Comparison of ENCODE assay signal across 15 mouse cellular contexts in the genomic region with DNA sequence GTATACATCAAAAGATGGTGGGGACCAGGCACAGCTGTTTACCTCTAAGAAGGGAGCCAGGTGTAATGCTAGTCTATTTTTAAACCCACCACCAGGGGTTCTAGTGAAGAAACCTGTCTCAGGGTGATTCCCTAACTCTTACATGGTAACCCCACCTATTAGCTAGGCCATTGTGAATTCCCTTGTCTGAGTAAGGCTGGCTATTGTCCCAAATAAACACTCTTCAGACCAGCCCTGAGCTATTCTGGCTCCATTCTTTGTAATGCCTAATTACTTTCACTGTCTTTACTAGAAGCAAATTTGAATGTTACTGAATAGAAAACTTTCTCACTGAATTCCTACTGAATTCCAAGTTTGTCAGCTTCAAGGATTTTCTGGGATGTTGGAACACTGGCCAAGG.
"Had no signal": no experiment of that assay in that cellular context is flagged by ENCODE, and none has a peak within 500 bp of the region (broad histone marks: within the 10 kb centered on the region; RNA-seq: fewer than 3 reads in every experiment).

No protein-coding gene starts in this region.

- DNase-seq: kidney, adult 2 months; kidney, postnatal 25 days; layer of hippocampus, postnatal 36 days; liver, embryonic 13.5 days; lung, adult 2 months; lung, postnatal 14 days; thymus, postnatal 36 days had no signal

- H3K4me3 ChIP-seq: left cerebral cortex, adult 2 months; liver, embryonic 13.5 days; midbrain, embryonic 12.5 days; midbrain, embryonic 15.5 days; myocyte; neural tube, embryonic 13.5 days had no signal

- H3K9ac ChIP-seq: liver, embryonic 13.5 days; midbrain, embryonic 12.5 days; midbrain, embryonic 15.5 days; neural tube, embryonic 13.5 days had no signal

- H3K9me3 ChIP-seq: liver, embryonic 13.5 days; midbrain, embryonic 12.5 days; midbrain, embryonic 15.5 days; neural tube, embryonic 13.5 days had no signal

- H3K27me3 ChIP-seq: liver, embryonic 13.5 days; midbrain, embryonic 12.5 days; midbrain, embryonic 15.5 days; neural tube, embryonic 13.5 days had no signal

- H3K36me3 ChIP-seq: liver, embryonic 13.5 days; midbrain, embryonic 12.5 days; midbrain, embryonic 15.5 days; neural tube, embryonic 13.5 days had no signal

- H3K27ac ChIP-seq: kidney, postnatal 0 days; left cerebral cortex, adult 2 months; liver, embryonic 13.5 days; macrophage; midbrain, embryonic 12.5 days; midbrain, embryonic 15.5 days; neural tube, embryonic 13.5 days; stomach, postnatal 0 days had no signal

- ATAC-seq: midbrain, embryonic 15.5 days had no signal

- H3K4me2 ChIP-seq: liver, embryonic 13.5 days; midbrain, embryonic 12.5 days; midbrain, embryonic 15.5 days; neural tube, embryonic 13.5 days had no signal

- H3K4me1 ChIP-seq: liver, embryonic 13.5 days; midbrain, embryonic 12.5 days; midbrain, embryonic 15.5 days; neural tube, embryonic 13.5 days had no signal
